Mouse (Mus musculus): ENCODE measurements at regions not wholly inside any gene's neighbourhood (a gene's known extent, or its start where the extent isn't known, plus 50 kb on each side); places are given as distances from the start of the nearest gene placed in this dataset.

DNA sequence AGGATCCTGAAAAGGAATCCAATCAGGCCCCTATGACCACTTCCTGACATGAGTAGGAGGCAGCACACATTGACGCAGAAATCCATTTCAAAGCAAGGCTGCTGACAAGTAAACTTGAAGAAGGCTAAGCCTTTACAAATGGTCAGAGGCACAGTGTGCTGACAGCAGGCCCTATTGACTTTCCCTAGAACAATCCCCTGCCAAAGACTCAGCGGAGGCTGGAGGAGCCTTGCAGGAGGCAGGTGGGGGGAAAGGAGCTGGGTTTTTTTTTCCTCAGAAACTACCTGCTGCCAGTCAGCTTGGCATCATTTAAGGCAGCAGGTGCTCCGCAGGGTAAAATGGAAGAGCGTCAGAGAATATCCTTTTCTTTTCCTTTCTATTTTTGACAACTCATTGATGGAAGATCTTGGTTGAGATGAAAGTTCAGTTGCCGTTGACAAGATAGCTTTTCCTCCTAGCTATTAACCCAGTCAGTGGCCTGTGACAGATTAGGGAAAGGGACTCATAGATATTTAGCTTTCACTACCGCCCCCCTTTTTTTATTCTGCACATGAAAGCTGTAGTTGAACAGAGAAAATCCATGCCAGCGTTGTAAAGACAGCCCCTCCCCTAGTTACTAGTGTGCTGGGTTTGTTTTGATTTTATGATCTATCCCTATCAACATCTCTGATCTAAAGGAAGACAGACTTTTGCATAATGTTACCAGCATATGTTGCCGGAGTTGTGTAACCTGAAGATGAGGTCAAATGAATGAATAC lies 210.6 kb downstream of the Csnka2ip start:
- peak; percentile 52 to 60 for DNase-seq

DNA sequence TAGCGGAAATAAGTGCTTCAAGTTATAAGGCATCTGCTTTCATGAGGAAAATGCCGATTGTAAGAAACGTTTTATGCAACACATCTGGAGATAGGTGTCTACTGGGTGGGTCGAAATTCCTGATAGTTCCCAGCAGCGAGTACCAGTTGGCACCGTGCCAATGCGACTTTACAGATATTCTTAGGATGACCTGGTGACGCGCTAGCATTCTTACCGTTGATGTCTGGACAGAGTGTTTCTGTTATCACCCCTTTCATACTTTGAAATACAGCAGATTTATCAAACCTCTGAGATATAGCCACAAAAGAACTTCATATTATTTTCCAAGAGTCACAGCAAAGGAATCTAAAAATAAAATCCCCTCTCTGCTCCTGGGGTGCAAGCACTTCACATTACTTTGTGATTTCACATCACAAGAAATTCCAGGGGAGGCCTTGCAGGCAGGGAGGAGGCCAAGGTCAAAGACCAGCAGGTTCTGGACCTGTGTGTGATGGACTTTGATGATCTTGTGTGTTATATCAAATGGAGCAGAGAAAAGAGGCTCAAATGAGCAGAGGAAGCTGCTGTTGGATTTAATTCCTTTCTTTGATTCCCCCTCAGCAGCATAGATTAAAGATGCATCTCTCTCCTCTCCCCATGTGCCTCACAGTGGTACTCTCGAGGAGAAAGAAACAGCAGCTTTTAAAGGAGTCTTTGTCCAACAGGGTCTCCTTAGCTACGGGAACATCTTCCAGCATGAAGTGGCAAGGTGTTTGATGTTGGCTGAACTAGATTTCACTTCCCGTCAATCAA lies 233.4 kb downstream of the Csnka2ip start:
- no peak for DNase-seq

DNA sequence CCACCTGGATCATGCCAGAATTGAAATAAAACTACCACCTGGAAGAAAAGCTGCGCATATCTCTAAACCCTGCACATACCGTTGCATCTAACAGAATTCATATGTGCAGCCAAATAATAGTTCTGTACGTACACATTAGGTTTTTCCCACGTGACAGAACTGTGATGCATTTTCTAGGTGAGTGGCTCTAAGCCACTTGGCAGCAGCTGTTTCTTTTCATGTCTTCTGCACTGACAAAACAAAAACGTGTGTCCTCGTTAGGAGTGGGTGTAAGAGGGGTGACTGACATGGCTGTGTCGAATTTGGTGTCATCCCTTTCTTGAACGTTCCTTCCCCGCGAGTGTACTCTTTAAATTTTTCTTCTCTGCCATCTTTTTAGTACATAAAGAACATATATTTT lies 254.3 kb downstream of the Csnka2ip start:
- DNase-seq = no peak

DNA sequence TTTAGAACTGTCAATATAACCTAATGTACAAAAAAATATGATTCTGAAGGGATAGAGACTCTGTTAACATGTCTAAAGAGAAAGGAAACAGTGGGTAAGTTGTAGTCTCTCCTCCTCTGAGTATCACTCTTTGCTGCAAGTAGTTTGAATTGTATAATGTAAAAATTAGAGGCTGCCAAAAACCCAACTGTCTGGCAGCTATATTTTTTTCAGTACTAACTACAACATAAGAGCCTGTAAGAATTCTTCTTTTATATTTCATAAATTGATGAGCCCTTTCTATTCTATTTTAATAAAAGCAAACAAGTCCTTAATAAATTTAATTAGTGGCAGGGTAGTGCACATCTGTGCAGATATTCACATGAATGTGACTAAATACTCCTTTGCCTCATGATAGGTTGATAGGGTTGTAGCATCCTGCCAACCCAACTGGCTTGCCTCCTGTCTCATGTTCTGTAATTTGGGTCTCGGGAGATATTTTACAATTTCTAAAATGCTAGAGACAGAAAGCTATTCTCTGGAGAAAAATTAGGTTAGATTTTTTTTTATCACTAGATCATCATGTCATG lies 269.2 kb downstream of the Csnka2ip start:
- no peak for DNase-seq

DNA sequence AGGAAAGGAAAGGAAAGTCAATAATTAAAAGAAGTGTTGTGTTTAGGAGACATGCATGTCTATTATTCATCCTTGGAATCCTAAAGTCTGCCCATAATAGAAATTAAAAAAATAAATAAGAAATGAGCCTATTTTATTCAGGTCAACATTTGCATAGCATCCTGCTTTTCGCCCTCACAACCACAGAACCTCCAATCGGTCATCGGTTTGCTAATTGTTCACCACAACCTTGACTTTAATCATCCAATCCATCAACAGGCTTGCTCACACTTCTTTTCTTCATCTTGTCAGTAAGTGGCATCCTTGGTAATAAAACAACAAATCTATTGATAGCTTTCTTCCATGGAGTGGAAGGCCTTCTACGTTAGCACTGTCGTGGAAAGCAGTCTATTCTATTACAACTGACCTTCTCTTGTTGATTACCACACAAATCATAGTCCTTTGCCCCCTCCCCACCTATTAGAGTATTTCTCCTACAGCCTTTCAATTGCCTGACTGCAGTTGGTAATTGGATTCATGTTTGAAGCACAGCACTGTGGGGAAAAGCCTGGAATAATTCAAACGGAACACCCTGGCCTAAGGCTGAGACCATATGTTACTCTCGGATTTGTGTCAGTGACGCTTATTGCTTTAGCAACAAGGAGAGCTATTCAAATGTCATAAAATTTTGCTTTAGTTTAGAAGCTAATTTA lies 269.9 kb downstream of the Csnka2ip start:
- peak; percentile 16 to 44 for DNase-seq

DNA sequence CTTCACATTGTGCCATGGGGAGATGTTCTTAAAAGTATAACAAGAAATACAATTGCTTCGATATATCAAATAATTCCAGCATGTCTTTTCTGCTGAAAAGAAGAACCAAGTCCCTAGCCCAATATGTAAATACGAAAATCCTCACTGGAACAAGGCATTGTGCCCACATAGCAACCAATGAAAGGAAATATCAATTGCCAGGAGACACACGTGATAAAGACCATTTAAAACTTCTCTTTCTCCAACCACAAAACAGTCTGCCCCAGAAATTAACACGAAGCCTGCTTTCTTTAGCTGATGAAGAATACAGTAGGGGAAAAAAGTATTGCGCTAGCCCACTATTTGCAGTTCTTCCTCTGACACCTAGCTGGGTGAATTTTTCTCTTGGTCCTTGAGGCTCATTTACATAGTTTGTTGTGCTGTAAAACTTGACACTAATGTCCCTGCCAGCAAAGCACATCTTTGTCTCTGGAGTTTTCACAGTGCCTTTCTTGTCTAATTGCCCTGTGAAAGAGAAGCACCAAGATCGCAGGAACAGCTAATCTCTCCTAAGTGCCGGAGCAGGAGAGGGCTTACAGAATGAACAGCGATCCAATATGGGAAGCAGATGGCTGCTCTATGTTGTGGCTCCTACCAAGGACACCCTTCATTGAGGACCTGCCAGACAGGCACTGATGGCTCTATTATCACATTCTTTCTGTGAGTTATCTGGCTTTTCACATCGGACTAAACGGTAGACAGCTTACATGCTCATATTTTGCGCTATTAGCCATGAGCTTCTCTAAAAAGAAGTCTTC lies 272.7 kb downstream of the Csnka2ip start:
- DNase-seq = no peak

DNA sequence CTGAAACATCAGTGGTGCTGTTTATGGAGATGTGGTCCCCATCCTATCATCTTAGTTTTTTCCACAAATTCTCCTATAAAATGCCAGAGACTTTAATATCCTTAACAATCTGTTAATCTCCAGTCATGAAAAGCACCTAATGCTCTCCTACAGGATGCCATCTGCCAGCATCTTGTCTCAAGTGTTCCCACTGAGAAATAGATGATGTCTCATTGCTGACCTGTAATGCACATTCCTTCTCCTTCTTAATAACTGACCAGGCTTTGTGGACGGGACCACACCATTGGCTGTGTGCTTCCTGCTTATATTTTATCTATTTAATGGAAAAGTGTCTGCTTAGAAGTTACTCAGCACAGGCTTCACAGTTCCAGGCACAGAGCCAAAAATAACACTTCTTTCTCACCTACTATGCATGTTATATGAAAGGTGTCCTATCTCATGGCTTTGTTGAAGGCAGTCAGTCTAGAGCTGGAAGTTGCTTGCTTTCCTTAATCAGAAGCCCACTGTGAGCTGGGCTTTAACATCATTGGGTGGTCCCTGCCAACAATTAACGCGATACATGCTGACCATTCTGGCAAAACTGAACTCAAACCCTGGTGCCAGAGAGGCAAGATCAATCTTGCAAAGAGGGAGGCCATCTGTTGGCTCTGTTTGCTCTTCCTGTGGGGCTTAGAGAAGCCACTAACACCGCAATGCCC lies 283.3 kb downstream of the Csnka2ip start:
- DNase-seq = peak; percentile 46 to 65

DNA sequence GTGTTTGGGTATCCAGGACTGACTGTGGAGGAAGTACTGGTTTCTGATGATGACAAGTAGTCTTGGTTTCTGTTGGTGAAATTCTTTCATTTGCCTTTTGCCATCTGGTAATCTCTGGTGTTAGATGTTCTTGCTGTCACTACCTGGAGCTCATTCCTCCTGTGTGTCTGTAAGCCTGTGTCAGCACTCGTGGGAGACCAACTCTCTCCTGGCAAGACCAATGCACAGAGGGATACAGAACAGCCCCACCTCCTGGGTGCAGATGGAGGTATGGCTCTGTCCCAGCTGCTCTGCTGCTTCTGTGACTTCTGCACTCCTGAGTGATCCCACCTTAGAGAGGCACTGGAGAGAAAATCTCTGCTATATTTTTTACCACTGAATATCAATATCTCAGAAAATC lies 285.4 kb downstream of the Csnka2ip start:
- DNase-seq = peak in 1 of 2 experiments; percentile 13

DNA sequence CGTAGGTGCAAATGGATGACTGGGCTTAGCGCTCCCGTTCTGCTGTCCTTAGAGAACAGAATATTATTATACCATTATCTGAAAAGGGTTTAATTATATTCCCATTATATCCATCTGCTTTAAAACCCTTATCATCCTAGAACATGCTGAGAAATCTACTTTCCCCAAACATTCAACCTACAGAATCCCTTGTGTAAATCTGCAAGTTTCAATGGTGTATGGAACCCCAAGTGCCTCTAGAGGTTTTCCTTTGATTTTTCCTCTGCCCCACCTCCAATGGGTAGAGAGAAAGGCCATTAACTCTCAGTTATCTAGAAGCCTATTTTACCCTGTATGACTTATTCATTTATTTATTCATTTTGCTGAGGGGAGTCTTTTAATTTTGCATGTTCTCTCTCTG lies 308.7 kb downstream of the Csnka2ip start:
- no peak for DNase-seq

DNA sequence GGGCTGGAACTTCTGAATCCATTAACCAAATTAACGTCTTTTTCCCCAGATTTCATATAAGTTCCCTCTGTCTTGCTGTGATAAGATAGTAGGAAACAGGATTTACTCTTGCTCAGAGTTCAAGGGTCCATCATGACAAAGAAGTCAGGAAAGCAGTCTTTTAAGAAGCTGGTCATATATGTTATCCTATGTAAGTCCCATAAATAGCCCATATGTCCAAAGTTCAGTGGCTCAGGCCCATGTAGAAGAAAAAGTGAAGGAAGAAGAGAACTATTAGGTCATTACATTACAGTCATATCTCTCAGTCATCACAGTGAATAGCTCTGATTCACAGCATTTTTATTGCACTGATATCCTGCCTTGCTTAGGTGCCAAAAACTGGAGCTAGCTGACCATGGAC lies 316.9 kb downstream of the Csnka2ip start:
- DNase-seq = no peak

DNA sequence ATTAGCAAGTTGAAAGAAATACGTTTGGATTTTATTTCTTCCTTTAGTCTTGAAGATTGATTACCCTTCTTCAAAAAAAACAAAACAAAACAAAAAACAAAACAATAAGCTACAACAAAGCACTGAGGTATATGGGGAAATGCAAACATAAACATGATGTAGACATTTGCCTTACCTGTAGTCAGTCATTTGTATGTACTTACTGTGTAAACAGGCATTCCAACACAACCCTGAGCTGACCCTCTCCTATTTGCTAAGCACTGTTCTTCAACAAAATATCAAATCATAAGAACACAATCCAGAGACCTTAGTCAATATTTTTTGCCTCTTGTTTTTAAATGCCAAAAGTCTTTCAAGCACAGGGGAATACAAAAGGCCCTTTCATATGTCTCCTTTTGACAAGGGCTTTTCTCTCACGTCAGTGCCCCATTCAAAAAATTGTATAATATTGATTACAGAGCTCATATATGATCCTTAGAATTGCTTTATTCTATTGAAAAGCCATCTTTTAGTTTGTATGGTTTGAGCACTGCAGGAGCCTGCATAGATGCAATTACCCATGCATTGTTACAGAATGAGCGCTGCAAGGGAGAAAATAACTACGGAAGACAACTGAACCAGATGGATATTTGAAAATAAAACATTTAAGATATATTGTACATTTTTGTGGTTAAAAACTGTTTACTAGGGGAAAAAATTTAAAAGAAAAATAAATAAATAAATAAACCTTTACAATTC lies 326.2 kb downstream of the Csnka2ip start:
- no peak for DNase-seq

DNA sequence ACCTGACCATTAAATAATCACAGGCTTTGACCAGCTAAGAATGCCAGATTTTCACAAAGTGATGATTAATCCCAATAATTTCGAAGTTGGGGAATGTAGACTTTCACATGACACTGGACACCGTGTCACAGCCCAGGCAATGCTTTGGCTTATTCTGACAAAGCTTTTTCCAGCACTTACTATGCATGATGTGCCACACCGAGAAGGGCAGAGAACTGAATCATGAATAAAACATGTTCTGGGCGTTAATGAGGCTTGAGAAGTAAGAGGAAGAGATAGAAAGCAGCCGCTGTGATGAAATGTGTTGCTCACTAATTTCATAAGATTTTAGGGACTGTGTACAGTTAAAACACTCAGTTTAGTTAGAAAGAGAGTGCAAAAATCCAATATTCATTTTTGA lies 326.8 kb downstream of the Csnka2ip start:
- DNase-seq = no peak

DNA sequence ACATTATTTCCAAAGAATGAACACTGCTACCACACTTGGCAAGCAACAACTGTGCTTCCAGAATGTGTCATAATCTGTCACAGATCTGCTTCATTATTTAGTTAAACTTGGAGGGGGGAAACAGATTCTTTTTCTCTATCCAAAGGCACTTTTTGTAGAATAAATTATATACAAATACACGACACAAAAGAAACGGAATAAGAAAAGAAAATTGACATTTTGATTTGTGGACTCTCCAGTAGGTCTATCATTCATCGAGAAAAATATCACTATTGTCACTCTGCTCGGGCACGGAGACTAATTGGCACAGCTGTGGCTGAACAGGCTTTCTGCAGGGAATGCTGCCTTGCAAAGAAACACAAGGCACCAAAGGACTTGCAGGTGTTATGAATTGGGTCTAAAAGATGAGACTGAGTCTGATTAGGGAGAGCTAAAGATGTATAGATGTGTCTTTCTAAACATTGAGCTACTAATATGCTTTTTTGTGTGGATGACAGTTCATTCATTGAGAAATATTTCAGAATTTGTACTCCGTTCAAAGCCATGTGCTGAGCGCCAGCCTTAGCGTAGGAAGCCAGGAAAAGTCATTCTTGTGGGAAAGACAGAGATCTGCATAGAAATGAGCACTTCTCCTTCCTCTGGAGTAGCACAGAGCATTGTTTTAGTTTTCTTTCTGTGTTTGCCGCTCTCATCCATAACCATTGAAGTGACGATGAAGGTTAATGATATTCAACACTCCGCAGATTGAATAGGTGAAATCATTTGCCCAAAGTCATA lies 337.1 kb downstream of the Csnka2ip start:
- no peak for DNase-seq

DNA sequence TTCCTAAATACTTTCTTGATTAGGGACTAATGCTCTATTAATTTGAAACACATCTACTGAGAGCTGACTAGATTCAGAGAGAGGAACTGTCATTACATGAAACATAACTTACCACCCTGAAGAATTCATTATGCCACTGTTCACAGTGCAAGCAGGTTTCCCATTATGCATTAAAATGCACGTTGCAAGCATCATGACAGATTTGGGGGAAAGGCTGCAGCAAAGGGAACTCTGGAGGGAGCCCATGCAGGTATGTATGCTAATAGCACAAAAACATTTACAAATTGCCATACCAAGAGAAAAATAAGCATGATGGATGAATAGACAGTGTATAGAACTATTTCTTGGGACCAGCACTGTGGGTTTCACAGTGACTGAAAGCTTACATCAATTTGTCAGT lies 351.1 kb downstream of the Csnka2ip start:
- DNase-seq = no peak

DNA sequence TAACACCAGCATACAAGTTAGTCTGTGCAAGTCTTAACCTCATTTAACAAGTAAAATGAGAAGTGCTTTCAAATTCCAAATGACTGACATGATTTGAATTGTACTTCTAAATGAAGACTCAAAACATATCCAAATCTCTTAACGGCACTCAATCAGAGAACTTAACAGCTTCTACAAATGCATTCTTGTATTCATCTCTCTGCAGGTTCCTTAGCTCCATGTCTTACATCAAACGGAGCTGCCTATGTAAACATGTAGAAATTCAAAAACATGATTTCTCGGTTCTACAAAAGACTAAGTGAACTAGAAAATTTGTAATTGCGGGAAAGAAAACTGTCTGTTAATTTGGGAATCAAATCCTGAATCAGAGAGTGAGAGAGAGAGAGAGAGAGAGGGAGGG lies 353.5 kb downstream of the Csnka2ip start:
- no peak for DNase-seq

DNA sequence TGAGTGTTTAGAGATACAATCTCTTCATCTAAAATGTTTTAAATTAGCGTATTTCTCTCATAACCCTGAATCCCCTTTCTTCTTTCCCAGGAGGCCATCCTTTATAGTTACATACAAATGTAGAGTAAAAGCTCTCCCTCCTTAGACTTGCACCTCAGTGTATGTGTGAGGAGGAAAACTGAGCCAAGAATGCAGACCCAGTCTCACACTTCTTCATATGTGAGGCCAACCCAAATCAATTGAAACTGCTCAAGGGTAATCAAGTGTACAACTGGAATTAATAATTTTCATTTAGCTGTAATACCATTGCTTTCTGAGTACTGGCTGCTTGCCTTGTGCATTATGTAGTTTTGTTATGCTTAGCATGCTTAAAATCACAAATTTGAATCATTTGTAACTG lies 356.3 kb downstream of the Csnka2ip start:
- no peak for DNase-seq

DNA sequence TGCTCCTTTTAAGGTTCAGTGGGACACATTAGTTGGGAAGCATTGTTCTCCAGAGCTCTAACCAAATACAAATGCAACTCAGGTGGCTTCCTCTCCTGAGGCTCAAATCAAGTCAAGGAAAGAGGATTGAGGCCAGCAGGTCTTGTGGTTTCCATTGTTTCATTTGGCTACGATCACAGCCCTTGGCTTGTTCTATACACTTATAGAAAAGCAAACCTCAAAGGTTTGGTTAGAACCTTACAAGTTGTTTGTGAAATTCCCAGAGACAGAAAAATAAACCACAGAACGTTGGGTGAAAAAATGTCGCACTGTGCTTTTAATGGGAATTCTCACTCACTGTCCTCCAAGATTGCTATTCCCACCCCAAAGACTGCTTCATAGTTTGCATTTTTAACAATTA lies 360.4 kb upstream of the Epha3 start:
- DNase-seq = no peak

DNA sequence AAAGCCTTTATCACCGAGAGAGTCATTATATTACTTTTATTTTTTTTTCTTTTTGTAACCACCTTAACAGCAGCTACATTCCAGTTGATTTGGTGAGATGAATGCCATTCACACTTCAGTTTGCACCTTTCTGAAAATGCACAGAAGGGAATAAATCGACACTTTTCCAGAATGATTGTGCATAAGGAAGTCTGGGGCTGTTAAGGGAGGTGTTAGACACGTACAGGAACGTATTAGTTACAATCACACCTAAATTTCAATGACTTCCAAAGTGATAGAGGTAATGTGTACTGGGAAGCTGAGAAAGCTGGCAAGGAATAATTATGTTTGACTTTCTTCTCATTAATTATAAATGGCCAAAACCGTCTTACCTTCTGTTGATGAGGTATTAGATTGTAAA lies 352.7 kb upstream of the Epha3 start:
- DNase-seq = no peak

DNA sequence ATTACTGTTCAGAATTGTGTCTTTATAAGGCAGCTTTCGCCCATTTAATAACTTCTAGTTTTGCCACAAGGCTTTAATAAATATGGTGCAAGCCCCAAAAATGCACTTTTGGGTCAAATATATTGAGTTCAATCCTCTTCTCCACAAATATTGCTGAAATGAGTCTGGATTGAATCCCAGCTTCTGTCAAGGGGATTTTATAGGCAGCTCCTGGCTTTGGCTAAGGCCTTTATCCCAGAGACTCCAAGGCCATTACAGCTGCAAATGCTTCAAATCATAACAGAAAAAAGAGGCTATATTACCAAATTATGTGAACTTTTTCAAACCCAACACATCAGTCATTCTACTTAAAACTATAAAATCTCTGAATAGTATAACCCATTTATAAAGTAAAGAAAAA lies 347.9 kb upstream of the Epha3 start:
- DNase-seq = no peak

DNA sequence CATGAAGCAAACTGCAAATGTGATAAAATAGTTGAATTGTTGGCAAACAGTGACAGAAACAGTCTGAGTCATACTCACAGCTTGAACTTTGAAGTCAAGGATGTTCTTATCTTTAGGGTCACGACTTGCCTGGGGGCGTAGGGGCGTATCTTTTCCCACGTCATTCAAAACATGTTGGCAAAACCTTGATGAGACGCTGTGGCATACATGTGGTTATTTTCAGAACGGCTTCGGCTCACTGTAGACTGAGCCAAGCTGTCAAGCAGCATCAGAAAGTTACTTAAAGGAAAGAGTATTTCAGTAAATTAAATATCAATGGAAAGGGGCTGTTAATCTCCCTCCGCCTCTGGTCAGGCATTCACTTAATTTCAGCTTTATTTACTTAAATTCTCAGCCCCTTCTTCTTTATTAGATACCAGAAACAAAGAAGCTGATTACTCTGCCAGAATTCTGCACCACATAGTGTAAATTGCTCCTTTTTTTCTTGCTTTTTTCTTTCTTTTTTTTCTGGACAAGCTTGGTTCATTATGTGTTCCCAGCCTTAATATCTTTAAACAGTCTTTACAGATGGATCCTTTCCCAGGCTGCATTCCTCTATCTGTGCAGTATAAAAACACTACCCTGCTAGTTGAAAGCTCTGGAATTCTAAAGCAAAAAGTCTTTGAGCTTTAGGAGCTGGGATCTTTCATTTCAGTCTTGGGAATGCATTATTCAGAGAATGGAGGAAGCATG lies 302.9 kb upstream of the Epha3 start:
- peak in 1 of 2 experiments; percentile 2 for DNase-seq

Data from cerebellum, postnatal 36 days (tissue).